Mouse (Mus musculus): Measurements from ENCODE around the gene Hypk.
"Not testable (repeated sequence)": the region's sequence is repeated elsewhere in the genome, so short reads cannot be mapped to it uniquely, and the experiment has no call there.

DNA sequence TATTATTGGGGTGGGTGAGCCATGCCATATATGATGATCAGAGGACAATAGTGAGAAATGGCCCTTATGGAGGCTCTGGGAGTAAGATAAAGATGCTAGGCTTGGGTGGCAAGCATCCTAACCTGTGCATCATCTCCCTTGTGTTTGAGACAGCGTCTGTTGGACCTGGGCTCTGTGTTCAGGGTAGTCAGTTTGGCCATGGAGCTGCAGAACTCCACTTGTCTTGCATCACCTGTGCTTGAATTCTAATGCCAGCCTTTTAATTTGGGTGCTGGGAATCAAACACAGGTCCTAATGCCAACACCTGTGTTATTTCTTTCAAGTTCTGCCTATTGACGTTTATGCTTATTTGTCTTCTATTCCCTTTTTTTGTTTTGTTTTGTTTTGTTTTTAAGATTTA is 22.2 kb downstream of the Hypk start:
- not testable (repeated sequence) for TF ChIP-seq POLR2A (IDR thresholded peaks at IDR 0.05; ENCODE audit: control insufficient read depth, extremely low read depth, insufficient read depth, low read length, poor library complexity); CTCF (IDR thresholded peaks at IDR 0.05; ENCODE audit: borderline replicate concordance, control insufficient read depth, extremely low read depth, insufficient read depth, low read length, poor library complexity)

All from thymus, adult 2 months (tissue).